Mouse (Mus musculus) G1E (cell line): ENCODE data around the gene Gm10577. TPM values are rescaled to one million over a fixed set of nuclear protein-coding genes. Genes with fewer than 3 reads are reported as not detected.

Source experiments
- ATAC-seq: 2 replicates; pipeline ENCODE4 v1.8.0; 2016; ENCODE audit warnings: mild to moderate bottlenecking; ENCODE audit not compliant: insufficient number of reproducible peaks, poor library complexity, low FRiP score, severe bottlenecking; ENCODE audit errors: extremely low read depth
- DNase-seq: peaks from one replicate; pipeline ENCODE4 v3.0.0; 2012; ENCODE audit warnings: low spot score
- H3K27me3 ChIP-seq: 2 replicates; pipeline ENCODE4 v1.6.1; 2012; ENCODE audit warnings: mild to moderate bottlenecking, low read length, inconsistent platforms; ENCODE audit not compliant: insufficient read depth
- H3K36me3 ChIP-seq: replicated peaks from 2 replicates; pipeline ENCODE3; 2012; ENCODE audit warnings: mild to moderate bottlenecking, inconsistent platforms
- H3K4me1 ChIP-seq: 2 replicates; pipeline ENCODE4 v1.6.1; 2012; ENCODE audit warnings: low read depth, low read length, inconsistent platforms, mixed read lengths; ENCODE audit not compliant: insufficient read depth
- H3K4me3 ChIP-seq: 2 replicates; pipeline ENCODE4 v1.5.1; 2012; ENCODE audit warnings: low read depth, mild to moderate bottlenecking, inconsistent platforms, low read length, moderate library complexity, mixed read lengths
- H3K9me3 ChIP-seq: replicated peaks from 2 replicates; pipeline ENCODE4 v1.6.1; 2012; ENCODE audit warnings: inconsistent platforms
- CTCF ChIP-seq: IDR thresholded peaks from 2 replicates; pipeline ENCODE4 v1.5.1; 2012; ENCODE audit warnings: low read depth, low read length, inconsistent platforms, mixed read lengths
- GATA1 ChIP-seq: IDR thresholded peaks from 2 replicates; pipeline ENCODE4 v1.6.1; 2012; ENCODE audit warnings: borderline replicate concordance, low read length, inconsistent platforms, mixed read lengths
- GATA2 ChIP-seq: IDR thresholded peaks from 2 replicates; pipeline ENCODE4 v1.6.1; 2012; ENCODE audit warnings: low read depth, low read length, inconsistent platforms, borderline replicate concordance
- POLR2AphosphoS5 ChIP-seq: IDR thresholded peaks from 2 replicates; pipeline ENCODE4 v1.6.1; 2012; ENCODE audit warnings: low read depth, low read length, inconsistent platforms; ENCODE audit not compliant: insufficient replicate concordance
- TAL1 ChIP-seq: conservative IDR thresholded peaks from 2 replicates; pipeline ENCODE4 v1.6.1; 2012; ENCODE audit warnings: low read depth, low read length, inconsistent platforms, mixed read lengths
- polyA plus RNA-seq: library from polyadenylated mRNA; stranded (reverse); fragments of >175 nt; gene quantifications from 2 replicates; pipeline ENCODE4 v1.2.3, GENCODE M21; 2012
- total RNA-seq, 2 experiments: library from RNA; stranded (forward) in 1 of 2; stranded (reverse) in 1 of 2; fragments of 200-1000 nt in 1 of 2; fragments of >200 nt in 1 of 2; fragmentation: Nextera tagmentation in 1 of 2; gene quantifications; 2 replicates each; pipeline ENCODE4 v1.2.3; 2014 to 2017

Gene Gm10577
- total and polyA plus RNA-seq, 3 experiments, result not detected

GRCm38 (mm10) chr4:101001073-101001472 lies 19.4 kb downstream of the Gm10577 start:
- H3K4me3 ChIP-seq, result no peak overlapping the region
- H3K36me3 ChIP-seq, result peaks cover 82% of the 10 kb centered on the region
- H3K9me3 ChIP-seq, result no peaks in the 10 kb centered on the region
- DNase-seq (no peak), ATAC-seq (no peak)
- H3K27me3 ChIP-seq, result no peaks in the 10 kb centered on the region
- TF ChIP-seq TAL1 (no peak), CTCF (no peak), GATA1 (no peak)
- H3K4me1 ChIP-seq, result peaks cover 41% of the 10 kb centered on the region

- DNase-seq (no peak), ATAC-seq (no peak)
- Histone ChIP-seq H3K27me3 (no peaks in the 10 kb centered on the region), H3K4me1 (peaks cover 46% of the 10 kb centered on the region), H3K9me3 (no peaks in the 10 kb centered on the region), H3K36me3 (peaks cover 81% of the 10 kb centered on the region), H3K4me3 (no peak overlapping the region)
- no peak for TF ChIP-seq GATA2
- TF ChIP-seq CTCF, result no peak
- no peak for TF ChIP-seq GATA1
- no peak for TF ChIP-seq TAL1
- TF ChIP-seq POLR2AphosphoS5, result no peak
Measured at GRCm38 (mm10) chr4:101000622-101001021, 19.9 kb downstream of the Gm10577 start.

GRCm38 (mm10) chr4:100998906-100999305 lies 21.6 kb downstream of the Gm10577 start:
- peaks cover 67% of the 10 kb centered on the region for H3K36me3 ChIP-seq
- ATAC-seq (no peak), DNase-seq (no peak)
- H3K4me1 ChIP-seq, result peaks cover 57% of the 10 kb centered on the region
- no peak overlapping the region for H3K4me3 ChIP-seq
- TF ChIP-seq CTCF (no peak), POLR2AphosphoS5 (no peak), GATA1 (no peak), GATA2 (no peak), TAL1 (no peak)
- no peaks in the 10 kb centered on the region for H3K9me3 ChIP-seq
- H3K27me3 ChIP-seq, result no peaks in the 10 kb centered on the region

- Histone ChIP-seq H3K4me1 (peaks cover 64% of the 10 kb centered on the region), H3K4me3 (peak overlapping the region; percentile 13; the same call in 1 of the 2 replicates), H3K27me3 (no peaks in the 10 kb centered on the region), H3K36me3 (peaks cover 61% of the 10 kb centered on the region), H3K9me3 (no peaks in the 10 kb centered on the region)
- ATAC-seq (no peak), DNase-seq (no peak)
- TF ChIP-seq CTCF, result peak; percentile 25; the same call in 1 of the 2 replicates
- TF ChIP-seq POLR2AphosphoS5, result no peak
Measured at GRCm38 (mm10) chr4:100998145-100998544, 22.4 kb downstream of the Gm10577 start.

GRCm38 (mm10) chr4:100996060-100996651 lies 24.3 kb downstream of the Gm10577 start:
- H3K27me3 ChIP-seq, result no peaks in the 10 kb centered on the region
- H3K9me3 ChIP-seq, result no peaks in the 10 kb centered on the region
- peaks cover 76% of the 10 kb centered on the region for H3K4me1 ChIP-seq
- TF ChIP-seq TAL1 (no peak), GATA1 (no peak), CTCF (no peak), POLR2AphosphoS5 (no peak), GATA2 (no peak)
- H3K4me3 ChIP-seq, result peak overlapping the region; percentile 33; the same call in 1 of the 2 replicates
- no peak for ATAC-seq
- peaks cover 42% of the 10 kb centered on the region for H3K36me3 ChIP-seq
- no peak for DNase-seq

GRCm38 (mm10) chr4:100995617-100996016 lies 24.9 kb downstream of the Gm10577 start:
- Histone ChIP-seq H3K4me3 (peak overlapping the region; percentile 72; the same call in 1 of the 2 replicates), H3K27me3 (no peaks in the 10 kb centered on the region), H3K9me3 (no peaks in the 10 kb centered on the region), H3K36me3 (peaks cover 37% of the 10 kb centered on the region), H3K4me1 (peaks cover 81% of the 10 kb centered on the region)
- ATAC-seq (no peak), DNase-seq (no peak)
- TF ChIP-seq CTCF (no peak), POLR2AphosphoS5 (no peak), GATA2 (no peak), TAL1 (no peak), GATA1 (no peak)
